Mouse (Mus musculus): ENCODE measurements around the gene Tmsb15b2. TPM values are rescaled to one million over a fixed set of nuclear protein-coding genes. Genes with fewer than 3 reads are reported as not detected.

The Tmsb15b2 gene
- polyA plus RNA-seq, 1 experiment from 2014 or later, result 60.9 TPM

- Histone ChIP-seq H3K9me3 (ENCODE audit: control insufficient read depth, low read length) (no peaks in the 10 kb centered on the region), H3K9ac (ENCODE audit: low read length) (no peak overlapping the region), H3K4me1 (ENCODE audit: control insufficient read depth, insufficient read depth, low read length) (no peaks in the 10 kb centered on the region), H3K27me3 (ENCODE audit: control insufficient read depth, insufficient read depth, low read length) (no peaks in the 10 kb centered on the region), H3K36me3 (ENCODE audit: control insufficient read depth, insufficient read depth, low read length) (no peaks in the 10 kb centered on the region), H3K4me2 (no peak overlapping the region), H3K27ac (ENCODE audit: low read depth, low read length) (no peak overlapping the region), H3K4me3 (ENCODE audit: low read depth, low read length) (no peak overlapping the region)
- DNase-seq (ENCODE audit: low spot score, missing footprints), result no peak
- no peak for ATAC-seq (ENCODE audit: low FRiP score)
Measured at GRCm38 (mm10) chrX:136925863-136926262, 49.4 kb downstream of the Tmsb15b2 start.

Other genes starting within 250 kb of the Tmsb15b2 start
- gene Morf4l2, start 231.8 kb downstream of the Tmsb15b2 start, polyA plus RNA-seq (2014; fragmentation: Nextera tagmentation; extraction: Ambion mirVana), result 669 and 699 TPM in 2 replicates
- gene Glra4, start 195.4 kb downstream of the Tmsb15b2 start, polyA plus RNA-seq (2014; fragmentation: Nextera tagmentation; extraction: Ambion mirVana), result 0.10 TPM in 1 of 2 replicates, not detected in the other
- 12.8 and 14.0 TPM in 2 replicates for gene Plp1, start 152.8 kb downstream of the Tmsb15b2 start, polyA plus RNA-seq (2014; fragmentation: Nextera tagmentation; extraction: Ambion mirVana)
- 5.3 and 5.4 TPM in 2 replicates for gene Rab9b, start 106.7 kb downstream of the Tmsb15b2 start, polyA plus RNA-seq (2014; fragmentation: Nextera tagmentation; extraction: Ambion mirVana)
- not detected in 2 replicates for gene H2bfm, start 48.2 kb downstream of the Tmsb15b2 start, polyA plus RNA-seq (2014; fragmentation: Nextera tagmentation; extraction: Ambion mirVana)
- gene Tmsb15l, start 1.4 kb upstream of the Tmsb15b2 start, polyA plus RNA-seq (2014; fragmentation: Nextera tagmentation; extraction: Ambion mirVana), result 6.1 and 7.7 TPM in 2 replicates
- gene Tmsb15b1, start 1.4 kb upstream of the Tmsb15b2 start, polyA plus RNA-seq (2014; fragmentation: Nextera tagmentation; extraction: Ambion mirVana), result 26.4 and 30.1 TPM in 2 replicates
- 85.9 and 89.2 TPM in 2 replicates for gene Zcchc18, start 17.7 kb upstream of the Tmsb15b2 start, polyA plus RNA-seq (2014; fragmentation: Nextera tagmentation; extraction: Ambion mirVana)
- gene Slc25a53, start 62.8 kb upstream of the Tmsb15b2 start, polyA plus RNA-seq (2014; fragmentation: Nextera tagmentation; extraction: Ambion mirVana), result 11.9 and 13.0 TPM in 2 replicates
- 13.4 and 15.1 TPM in 2 replicates for gene Fam199x, start 74.1 kb upstream of the Tmsb15b2 start, polyA plus RNA-seq (2014; fragmentation: Nextera tagmentation; extraction: Ambion mirVana)
- not detected in 2 replicates for gene Esx1, start 146.6 kb upstream of the Tmsb15b2 start, polyA plus RNA-seq (2014; fragmentation: Nextera tagmentation; extraction: Ambion mirVana)

All from midbrain, embryonic 11.5 days (tissue).